Mouse (Mus musculus): ENCODE measurements at regions not wholly inside any gene's neighbourhood (a gene's known extent, or its start where the extent isn't known, plus 50 kb on each side); places are given as distances from the start of the nearest gene placed in this dataset.

- intact Hi-C loops (cut with DNase I): no loop called here
- H3K27ac ChIP-seq: no peak overlapping the region
- no peak for TF ChIP-seq CTCF (IDR thresholded peaks at IDR 0.05)
- DNase-seq (ENCODE audit: extremely low spot score in 1 of 2, low spot score in 2 of 2): no peak
- H3K4me3 ChIP-seq: no peak overlapping the region
Measured at GRCm38 (mm10) chr11:18596996-18597395, 421.8 kb downstream of the Meis1 start.

GRCm38 (mm10) chr11:18590487-18590886 lies 428.3 kb downstream of the Meis1 start:
- DNase-seq (ENCODE audit: extremely low spot score in 1 of 2, low spot score in 2 of 2): no peak
- intact Hi-C loops (cut with DNase I): no loop called here
- Histone ChIP-seq H3K27ac (no peak overlapping the region), H3K4me3 (no peak overlapping the region)
- TF ChIP-seq CTCF (IDR thresholded peaks at IDR 0.05): no peak

DNA sequence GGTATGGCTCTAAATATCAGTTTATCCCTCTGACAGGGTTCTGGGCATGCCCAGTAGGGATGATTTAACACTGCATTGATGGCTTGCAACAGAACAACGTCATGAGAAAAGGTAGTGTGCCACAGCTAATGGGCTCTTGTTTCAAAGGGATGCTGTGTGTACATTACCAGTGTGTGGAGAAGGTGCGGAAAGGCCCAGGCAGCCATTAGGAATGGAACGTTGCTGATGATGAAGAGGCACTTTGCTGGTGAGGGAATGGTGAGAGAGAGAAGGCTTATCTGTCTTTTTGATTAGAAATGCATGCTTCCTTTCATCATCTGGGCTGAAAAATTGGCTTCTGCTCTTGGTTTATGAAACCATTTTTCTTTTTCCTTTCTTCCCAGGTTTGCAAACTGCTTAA lies 432.3 kb downstream of the Meis1 start:
- Histone ChIP-seq H3K4me3 (no peak overlapping the region), H3K27ac (no peak overlapping the region)
- no peak for TF ChIP-seq CTCF (IDR thresholded peaks at IDR 0.05)
- DNase-seq (ENCODE audit: extremely low spot score in 1 of 2, low spot score in 2 of 2): no peak
- intact Hi-C loops (cut with DNase I): no loop called here

GRCm38 (mm10) chr11:18585031-18585430 lies 433.8 kb downstream of the Meis1 start:
- DNase-seq (ENCODE audit: extremely low spot score in 1 of 2, low spot score in 2 of 2): no peak
- no peak for TF ChIP-seq CTCF (IDR thresholded peaks at IDR 0.05)
- Histone ChIP-seq H3K27ac (no peak overlapping the region), H3K4me3 (no peak overlapping the region)
- intact Hi-C loops (cut with DNase I): no loop called here

- intact Hi-C loops (cut with DNase I): no loop called here
- no peak overlapping the region for H3K27ac ChIP-seq
- no peak for DNase-seq (ENCODE audit: extremely low spot score in 1 of 2, low spot score in 2 of 2)
- H3K4me3 ChIP-seq: no peak overlapping the region
- TF ChIP-seq CTCF (IDR thresholded peaks at IDR 0.05): no peak
Measured at GRCm38 (mm10) chr11:18582781-18583161, 436.0 kb downstream of the Meis1 start.

- Histone ChIP-seq H3K27ac (no peak overlapping the region), H3K4me3 (no peak overlapping the region)
- no peak for TF ChIP-seq CTCF (IDR thresholded peaks at IDR 0.05)
- DNase-seq (ENCODE audit: extremely low spot score in 1 of 2, low spot score in 2 of 2): no peak
- intact Hi-C loops (cut with DNase I): no loop called here
Measured at GRCm38 (mm10) chr11:18581997-18582780, 436.6 kb downstream of the Meis1 start.

GRCm38 (mm10) chr11:18581078-18581800 lies 437.5 kb downstream of the Meis1 start:
- no peak for DNase-seq (ENCODE audit: extremely low spot score in 1 of 2, low spot score in 2 of 2)
- intact Hi-C loops (cut with DNase I): no loop called here
- TF ChIP-seq CTCF (IDR thresholded peaks at IDR 0.05): no peak
- H3K4me3 ChIP-seq: no peak overlapping the region
- H3K27ac ChIP-seq: no peak overlapping the region

- H3K27ac ChIP-seq: no peak overlapping the region
- no peak for TF ChIP-seq CTCF (IDR thresholded peaks at IDR 0.05)
- intact Hi-C loops (cut with DNase I): no loop called here
- no peak overlapping the region for H3K4me3 ChIP-seq
- DNase-seq (ENCODE audit: extremely low spot score in 1 of 2, low spot score in 2 of 2): no peak
Measured at GRCm38 (mm10) chr11:18571557-18572209, 447.1 kb downstream of the Meis1 start.

DNA sequence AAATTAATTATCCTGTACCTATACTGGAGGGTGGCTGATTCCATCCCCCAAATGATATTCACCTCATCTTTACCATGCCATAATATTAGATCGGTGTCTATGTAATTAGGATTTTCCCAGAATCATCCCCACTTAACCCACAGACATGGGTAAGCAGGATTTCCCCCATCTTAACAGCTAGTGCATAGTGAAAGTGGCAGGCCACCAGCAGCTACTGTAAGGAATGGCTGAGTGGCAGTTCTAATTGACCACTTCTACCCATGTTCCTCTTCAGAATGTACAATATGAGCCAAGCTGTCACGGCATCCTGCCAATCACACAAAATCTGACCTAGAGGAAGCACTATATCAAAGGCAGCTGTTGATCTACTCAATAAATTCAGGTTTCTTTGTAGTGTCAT lies 455.8 kb downstream of the Meis1 start:
- H3K27ac ChIP-seq: no peak overlapping the region
- intact Hi-C loops (cut with DNase I): no loop called here

GRCm38 (mm10) chr11:18558665-18559064 lies 460.1 kb downstream of the Meis1 start:
- H3K4me3 ChIP-seq: no peak overlapping the region
- TF ChIP-seq CTCF (IDR thresholded peaks at IDR 0.05): no peak
- no peak overlapping the region for H3K27ac ChIP-seq
- no peak for DNase-seq (ENCODE audit: extremely low spot score in 1 of 2, low spot score in 2 of 2)
- intact Hi-C loops (cut with DNase I): no loop called here

More for the DNA sequence above, 455.8 kb downstream of the Meis1 start:
- TF ChIP-seq CTCF (IDR thresholded peaks at IDR 0.05): no peak
- H3K4me3 ChIP-seq: no peak overlapping the region
- DNase-seq (ENCODE audit: extremely low spot score in 1 of 2, low spot score in 2 of 2): no peak

GRCm38 (mm10) chr11:18535592-18535857 lies 483.3 kb downstream of the Meis1 start:
- H3K27ac ChIP-seq: no peak overlapping the region
- DNase-seq (ENCODE audit: extremely low spot score in 1 of 2, low spot score in 2 of 2): no peak
- intact Hi-C loops (cut with DNase I): no loop called here
- no peak overlapping the region for H3K4me3 ChIP-seq
- TF ChIP-seq CTCF (IDR thresholded peaks at IDR 0.05): no peak

GRCm38 (mm10) chr11:18534807-18535591 lies 483.8 kb downstream of the Meis1 start:
- intact Hi-C loops (cut with DNase I): no loop called here
- H3K4me3 ChIP-seq: no peak overlapping the region
- no peak for DNase-seq (ENCODE audit: extremely low spot score in 1 of 2, low spot score in 2 of 2)
- H3K27ac ChIP-seq: no peak overlapping the region
- no peak for TF ChIP-seq CTCF (IDR thresholded peaks at IDR 0.05)

All from left cerebral cortex, adult 2 months (tissue).